Mouse (Mus musculus): ENCODE results near the gene Adam19. TPM values are rescaled to one million over a fixed set of nuclear protein-coding genes. Genes with fewer than 3 reads are reported as not detected.

Gene Adam19
- polyA plus RNA-seq, 1 experiment from 2014 or later: 8.3 TPM

GRCm38 (mm10) chr11:46030026-46030425 is 25.8 kb upstream of the Adam19 start:
- Histone ChIP-seq H3K4me2 (ENCODE audit: low read length) (no peak overlapping the region), H3K9me3 (ENCODE audit: control insufficient read depth, low read length) (no peaks in the 10 kb centered on the region), H3K36me3 (ENCODE audit: control insufficient read depth, insufficient read depth, low read length) (no peaks in the 10 kb centered on the region), H3K9ac (replicated peaks; ENCODE audit: low read length) (no peak overlapping the region), H3K4me1 (ENCODE audit: control insufficient read depth, insufficient read depth, low read length) (no peaks in the 10 kb centered on the region), H3K27me3 (ENCODE audit: control insufficient read depth, insufficient read depth, low read length) (no peaks in the 10 kb centered on the region), H3K27ac (replicated peaks; ENCODE audit: low read depth, low read length) (no peak overlapping the region), H3K4me3 (replicated peaks; ENCODE audit: low read depth, low read length) (no peak overlapping the region)
- DNase-seq: peak; percentile 74
- no peak for ATAC-seq (ENCODE audit: low FRiP score, low TSS enrichment)
- WGBS: 40% methylated on average over 2 of the region's 2 CpGs

GRCm38 (mm10) chr11:46031470-46031869 is 24.3 kb upstream of the Adam19 start:
- DNase-seq (no peak), ATAC-seq (ENCODE audit: low FRiP score, low TSS enrichment) (no peak)
- H3K4me2 ChIP-seq (ENCODE audit: low read length): no peak overlapping the region
- H3K27ac ChIP-seq (replicated peaks; ENCODE audit: low read depth, low read length): no peak overlapping the region
- H3K4me1 ChIP-seq (ENCODE audit: control insufficient read depth, insufficient read depth, low read length): no peaks in the 10 kb centered on the region
- no peaks in the 10 kb centered on the region for H3K9me3 ChIP-seq (ENCODE audit: control insufficient read depth, low read length)
- 66% methylated on average over 3 of the region's 3 CpGs for WGBS
- H3K4me3 ChIP-seq (replicated peaks; ENCODE audit: low read depth, low read length): no peak overlapping the region
- H3K36me3 ChIP-seq (ENCODE audit: control insufficient read depth, insufficient read depth, low read length): no peaks in the 10 kb centered on the region
- H3K27me3 ChIP-seq (ENCODE audit: control insufficient read depth, insufficient read depth, low read length): no peaks in the 10 kb centered on the region
- H3K9ac ChIP-seq (replicated peaks; ENCODE audit: low read length): no peak overlapping the region

DNA sequence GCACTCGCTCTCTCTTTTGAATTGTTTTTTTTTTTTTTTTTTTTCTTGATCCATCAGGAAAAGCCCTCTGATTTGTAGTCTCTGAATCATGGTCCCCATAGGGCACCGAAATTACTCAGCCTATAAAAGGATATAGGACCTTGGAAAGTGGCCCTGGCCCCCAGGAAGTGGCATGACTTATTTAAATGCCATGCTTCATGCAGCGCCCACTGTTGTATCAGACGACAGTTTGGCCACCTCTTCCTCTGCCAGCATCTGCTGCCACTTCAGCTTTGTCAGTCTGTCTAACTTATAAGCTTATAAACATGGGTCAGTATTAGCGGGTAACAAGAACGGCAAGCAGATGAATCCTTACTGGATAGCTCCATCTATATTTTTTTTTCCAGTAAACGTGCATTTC is 22.8 kb upstream of the Adam19 start:
- H3K4me3 ChIP-seq (replicated peaks; ENCODE audit: low read depth, low read length): no peak overlapping the region
- H3K9ac ChIP-seq (replicated peaks; ENCODE audit: low read length): no peak overlapping the region
- no peaks in the 10 kb centered on the region for H3K36me3 ChIP-seq (ENCODE audit: control insufficient read depth, insufficient read depth, low read length)
- 91% methylated on average over 7 of the region's 7 CpGs for WGBS
- ATAC-seq (ENCODE audit: low FRiP score, low TSS enrichment): no peak
- no peak overlapping the region for H3K27ac ChIP-seq (replicated peaks; ENCODE audit: low read depth, low read length)
- H3K4me2 ChIP-seq (ENCODE audit: low read length): no peak overlapping the region
- no peaks in the 10 kb centered on the region for H3K27me3 ChIP-seq (ENCODE audit: control insufficient read depth, insufficient read depth, low read length)
- DNase-seq: no peak
- H3K9me3 ChIP-seq (ENCODE audit: control insufficient read depth, low read length): no peaks in the 10 kb centered on the region
- no peaks in the 10 kb centered on the region for H3K4me1 ChIP-seq (ENCODE audit: control insufficient read depth, insufficient read depth, low read length)

- no peak overlapping the region for H3K4me2 ChIP-seq (ENCODE audit: low read length)
- no peak overlapping the region for H3K9ac ChIP-seq (replicated peaks; ENCODE audit: low read length)
- ATAC-seq (ENCODE audit: low FRiP score, low TSS enrichment) (no peak), DNase-seq (no peak)
- H3K27ac ChIP-seq (replicated peaks; ENCODE audit: low read depth, low read length): no peak overlapping the region
- H3K4me3 ChIP-seq (replicated peaks; ENCODE audit: low read depth, low read length): no peak overlapping the region
- no peaks in the 10 kb centered on the region for H3K27me3 ChIP-seq (ENCODE audit: control insufficient read depth, insufficient read depth, low read length)
- no peaks in the 10 kb centered on the region for H3K4me1 ChIP-seq (ENCODE audit: control insufficient read depth, insufficient read depth, low read length)
- H3K9me3 ChIP-seq (ENCODE audit: control insufficient read depth, low read length): no peaks in the 10 kb centered on the region
- WGBS: 97% methylated on average over 10 of the region's 10 CpGs
- H3K36me3 ChIP-seq (ENCODE audit: control insufficient read depth, insufficient read depth, low read length): no peaks in the 10 kb centered on the region
Measured at GRCm38 (mm10) chr11:46036374-46036773, 19.4 kb upstream of the Adam19 start.

- Histone ChIP-seq H3K4me1 (ENCODE audit: control insufficient read depth, insufficient read depth, low read length) (no peaks in the 10 kb centered on the region), H3K27me3 (ENCODE audit: control insufficient read depth, insufficient read depth, low read length) (no peaks in the 10 kb centered on the region), H3K9me3 (ENCODE audit: control insufficient read depth, low read length) (no peaks in the 10 kb centered on the region), H3K4me3 (replicated peaks; ENCODE audit: low read depth, low read length) (no peak overlapping the region), H3K9ac (replicated peaks; ENCODE audit: low read length) (no peak overlapping the region), H3K36me3 (ENCODE audit: control insufficient read depth, insufficient read depth, low read length) (no peaks in the 10 kb centered on the region), H3K4me2 (ENCODE audit: low read length) (no peak overlapping the region), H3K27ac (replicated peaks; ENCODE audit: low read depth, low read length) (no peak overlapping the region)
- ATAC-seq (ENCODE audit: low FRiP score, low TSS enrichment) (no peak), DNase-seq (no peak)
- 86% methylated on average over 15 of the region's 15 CpGs for WGBS
Measured at GRCm38 (mm10) chr11:46038901-46039300, 16.9 kb upstream of the Adam19 start.

DNA sequence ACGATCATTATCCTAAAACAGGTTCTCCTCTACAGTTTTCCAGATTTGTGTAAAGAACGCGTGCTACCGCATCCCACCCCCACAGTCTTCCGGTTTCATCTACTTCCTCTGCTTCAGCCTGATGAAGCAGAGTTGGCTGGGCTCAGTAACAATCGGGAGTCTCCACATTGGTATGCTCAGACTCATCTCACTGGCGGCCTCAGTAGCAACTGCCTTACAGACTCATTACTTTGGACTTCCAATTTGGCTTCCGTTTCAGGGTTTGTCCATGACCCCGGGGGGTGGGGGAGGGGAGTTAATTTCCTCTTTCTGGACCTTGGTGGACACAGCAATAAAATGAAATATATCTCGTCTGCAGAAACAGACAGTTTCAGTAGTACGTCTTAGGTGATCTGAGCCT is 16.5 kb upstream of the Adam19 start:
- Histone ChIP-seq H3K27ac (replicated peaks; ENCODE audit: low read depth, low read length) (no peak overlapping the region), H3K9ac (replicated peaks; ENCODE audit: low read length) (no peak overlapping the region), H3K9me3 (ENCODE audit: control insufficient read depth, low read length) (no peaks in the 10 kb centered on the region), H3K36me3 (ENCODE audit: control insufficient read depth, insufficient read depth, low read length) (no peaks in the 10 kb centered on the region), H3K4me1 (ENCODE audit: control insufficient read depth, insufficient read depth, low read length) (no peaks in the 10 kb centered on the region), H3K4me2 (ENCODE audit: low read length) (no peak overlapping the region), H3K27me3 (ENCODE audit: control insufficient read depth, insufficient read depth, low read length) (no peaks in the 10 kb centered on the region), H3K4me3 (replicated peaks; ENCODE audit: low read depth, low read length) (no peak overlapping the region)
- ATAC-seq (ENCODE audit: low FRiP score, low TSS enrichment) (no peak), DNase-seq (no peak)
- WGBS: 78% methylated on average over 11 of the region's 11 CpGs

DNA sequence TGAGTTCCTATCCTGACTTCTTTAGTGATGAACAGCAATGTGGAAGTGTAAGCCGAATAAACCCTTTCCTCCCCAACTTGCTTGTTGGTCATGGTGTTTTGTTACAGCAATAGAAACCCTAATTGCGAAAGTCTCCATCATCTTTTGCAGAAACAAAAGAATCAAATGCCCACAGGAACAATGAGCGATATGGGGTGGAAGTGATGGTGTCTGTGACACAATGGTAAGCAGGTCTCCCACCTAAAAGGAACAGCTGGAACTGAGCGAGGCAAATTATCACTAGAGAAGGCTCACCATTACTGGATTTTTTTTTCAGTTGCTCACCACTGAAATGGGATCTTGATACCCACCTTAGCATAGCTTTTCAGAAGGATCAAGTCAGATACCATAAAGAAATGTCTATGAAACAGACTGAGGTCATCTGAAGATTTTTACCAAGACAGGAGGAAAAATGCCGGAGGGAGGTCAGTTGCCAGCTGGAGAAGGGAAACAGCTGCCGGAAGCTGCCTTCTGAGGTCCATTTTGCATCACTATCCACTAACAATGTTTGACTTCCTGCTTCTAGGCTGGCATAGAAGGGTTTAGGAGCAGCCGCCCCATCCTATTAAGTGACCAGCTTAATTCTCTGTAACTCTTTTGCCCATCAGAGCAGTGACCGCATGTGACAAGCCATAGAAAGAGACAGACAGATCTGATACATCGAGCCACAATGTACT is 14.8 kb upstream of the Adam19 start:
- Histone ChIP-seq H3K27ac (replicated peaks; ENCODE audit: low read depth, low read length) (no peak overlapping the region), H3K4me1 (ENCODE audit: control insufficient read depth, insufficient read depth, low read length) (no peaks in the 10 kb centered on the region), H3K36me3 (ENCODE audit: control insufficient read depth, insufficient read depth, low read length) (no peaks in the 10 kb centered on the region), H3K27me3 (ENCODE audit: control insufficient read depth, insufficient read depth, low read length) (no peaks in the 10 kb centered on the region), H3K9me3 (ENCODE audit: control insufficient read depth, low read length) (no peaks in the 10 kb centered on the region), H3K9ac (replicated peaks; ENCODE audit: low read length) (no peak overlapping the region), H3K4me2 (ENCODE audit: low read length) (no peak overlapping the region), H3K4me3 (replicated peaks; ENCODE audit: low read depth, low read length) (no peak overlapping the region)
- ATAC-seq (ENCODE audit: low FRiP score, low TSS enrichment): no peak
- DNase-seq: no peak
- WGBS: 91% methylated on average over 9 of the region's 9 CpGs

DNA sequence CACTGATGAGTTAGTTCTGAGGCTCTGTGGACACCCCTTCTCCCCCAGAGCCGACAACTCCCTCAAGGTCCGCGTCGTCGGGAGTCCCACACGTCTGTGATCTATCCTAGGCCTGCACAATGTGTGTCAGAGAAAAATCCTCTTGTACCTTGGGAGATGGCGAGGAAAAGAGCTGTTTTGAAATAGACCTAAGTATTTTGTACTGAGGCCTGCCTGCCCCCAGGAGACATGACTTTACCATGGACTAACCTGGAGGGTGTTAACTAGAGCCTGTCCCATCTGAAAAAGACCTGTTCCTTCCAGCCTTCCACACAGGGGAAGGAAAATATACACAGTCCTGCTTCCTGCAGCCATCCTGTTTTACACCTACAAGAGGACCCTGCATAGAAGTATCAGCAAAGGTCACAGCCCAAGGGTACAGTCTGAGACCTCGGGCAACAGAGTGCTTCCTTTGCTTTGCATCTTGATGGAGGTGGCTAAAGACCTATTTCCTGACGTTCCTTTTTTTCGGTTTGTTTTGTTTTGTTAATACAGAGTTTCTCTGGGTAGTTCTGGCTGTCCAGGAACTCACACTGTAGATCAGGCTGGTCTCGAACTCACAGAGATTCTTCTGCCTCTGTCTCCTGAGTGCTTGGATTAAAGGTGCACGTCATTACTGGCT is 14.1 kb upstream of the Adam19 start:
- Histone ChIP-seq H3K4me1 (ENCODE audit: control insufficient read depth, insufficient read depth, low read length) (no peaks in the 10 kb centered on the region), H3K9me3 (ENCODE audit: control insufficient read depth, low read length) (no peaks in the 10 kb centered on the region), H3K36me3 (ENCODE audit: control insufficient read depth, insufficient read depth, low read length) (no peaks in the 10 kb centered on the region), H3K27me3 (ENCODE audit: control insufficient read depth, insufficient read depth, low read length) (no peaks in the 10 kb centered on the region), H3K9ac (replicated peaks; ENCODE audit: low read length) (no peak overlapping the region), H3K4me2 (ENCODE audit: low read length) (no peak overlapping the region), H3K27ac (replicated peaks; ENCODE audit: low read depth, low read length) (no peak overlapping the region), H3K4me3 (replicated peaks; ENCODE audit: low read depth, low read length) (no peak overlapping the region)
- 86% methylated on average over 12 of the region's 12 CpGs for WGBS
- DNase-seq (no peak), ATAC-seq (ENCODE audit: low FRiP score, low TSS enrichment) (no peak)

GRCm38 (mm10) chr11:46044781-46045180 is 11.0 kb upstream of the Adam19 start:
- Histone ChIP-seq H3K9ac (replicated peaks; ENCODE audit: low read length) (no peak overlapping the region), H3K9me3 (ENCODE audit: control insufficient read depth, low read length) (no peaks in the 10 kb centered on the region), H3K27me3 (ENCODE audit: control insufficient read depth, insufficient read depth, low read length) (no peaks in the 10 kb centered on the region), H3K4me3 (replicated peaks; ENCODE audit: low read depth, low read length) (no peak overlapping the region), H3K4me1 (ENCODE audit: control insufficient read depth, insufficient read depth, low read length) (no peaks in the 10 kb centered on the region), H3K36me3 (ENCODE audit: control insufficient read depth, insufficient read depth, low read length) (no peaks in the 10 kb centered on the region), H3K4me2 (ENCODE audit: low read length) (no peak overlapping the region), H3K27ac (replicated peaks; ENCODE audit: low read depth, low read length) (no peak overlapping the region)
- no peak for DNase-seq
- WGBS: 92% methylated on average over 5 of the region's 5 CpGs
- no peak for ATAC-seq (ENCODE audit: low FRiP score, low TSS enrichment)

Data from midbrain, embryonic 14.5 days (tissue).